Comparison of ENCODE assay signal across 28 mouse cellular contexts in genomic region chr19:41822589-41822988, GRCm38 (mm10). TPM values are rescaled to one million over a fixed set of nuclear protein-coding genes. Genes with fewer than 3 reads are reported as not detected.
A peak's percentile ranks its signal among the peaks of the same experiment; 100 is the strongest.
DNase-seq lines count a peak whose midpoint lies in the region; ATAC-seq and TF ChIP-seq lines count a peak whose summit lies in the region.
"Had no signal": no experiment of that assay in that cellular context is flagged by ENCODE, and none has a peak within 500 bp of the region (broad histone marks: within the 10 kb centered on the region; RNA-seq: fewer than 3 reads in every experiment).

No protein-coding gene starts in this region.

- WGBS in liver, embryonic 11.5 days: 35% methylated on average over 1 of the region's 1 CpGs
- 58% methylated on average over 1 of the region's 1 CpGs for WGBS in liver, postnatal 0 days (ENCODE audit: insufficient replicate concordance)
- WGBS in midbrain, embryonic 11.5 days: 79% methylated on average over 1 of the region's 1 CpGs
- 93% methylated on average over 1 of the region's 1 CpGs for WGBS in midbrain, embryonic 15.5 days
- WGBS in liver, embryonic 14.5 days (ENCODE audit: insufficient replicate concordance): 18% methylated on average over 1 of the region's 1 CpGs
- WGBS in liver, embryonic 16.5 days (ENCODE audit: insufficient replicate concordance): 27% methylated on average over 1 of the region's 1 CpGs
- 92% methylated on average over 1 of the region's 1 CpGs for WGBS in hindbrain, embryonic 16.5 days

- no peak overlapping the region for H3K27ac ChIP-seq in liver, embryonic 11.5 days (ENCODE audit: low read depth, low read length)
- H3K27ac ChIP-seq in liver, postnatal 0 days (ENCODE audit: low read depth): no peak overlapping the region
- H3K27ac ChIP-seq in midbrain, embryonic 11.5 days (ENCODE audit: low read depth, low read length): no peak overlapping the region
- no peak overlapping the region for H3K27ac ChIP-seq in midbrain, embryonic 15.5 days
- H3K27ac ChIP-seq in liver, embryonic 14.5 days: no peak overlapping the region
- no peak overlapping the region for H3K27ac ChIP-seq in liver, embryonic 16.5 days (ENCODE audit: low read length)
- H3K27ac ChIP-seq in hindbrain, embryonic 16.5 days (ENCODE audit: low read depth, low read length): no peak overlapping the region
- H3K27ac ChIP-seq: embryonic facial prominence, embryonic 13.5 days; embryonic facial prominence, embryonic 15.5 days; forebrain, embryonic 10.5 days; forebrain, embryonic 12.5 days had no signal

- no peak for DNase-seq in liver, embryonic 11.5 days (ENCODE audit: low spot score)
- DNase-seq in liver, postnatal 0 days: no peak
- peak; percentile 4 for DNase-seq in midbrain, embryonic 11.5 days (ENCODE audit: low spot score, missing footprints)
- DNase-seq in liver, embryonic 14.5 days (ENCODE audit: low read depth in 3 of 3, low spot score in 3 of 3): no peak
- DNase-seq in urinary bladder, postnatal 25 days (ENCODE audit: low spot score): no peak
- DNase-seq: adrenal gland, adult 2 months; adrenal gland, postnatal 10 days; adrenal gland, postnatal 25 days; B cell, adult 2 months; cerebellum, adult 11 months; cerebellum, adult 18-20 months; cerebellum, adult 8-10 months; cerebellum, adult 9-11 months; cerebellum, postnatal 14 days; cerebellum, postnatal 36 days; embryo, embryonic 11 days had no signal

- H3K9me3 ChIP-seq in liver, embryonic 11.5 days (ENCODE audit: control insufficient read depth, low read length): no peaks in the 10 kb centered on the region
- no peaks in the 10 kb centered on the region for H3K9me3 ChIP-seq in liver, postnatal 0 days (ENCODE audit: low read length)
- H3K9me3 ChIP-seq in midbrain, embryonic 11.5 days (ENCODE audit: control insufficient read depth, low read length): no peaks in the 10 kb centered on the region
- no peaks in the 10 kb centered on the region for H3K9me3 ChIP-seq in midbrain, embryonic 15.5 days
- H3K9me3 ChIP-seq in liver, embryonic 14.5 days (ENCODE audit: control insufficient read depth, low read length): no peaks in the 10 kb centered on the region
- H3K9me3 ChIP-seq in liver, embryonic 16.5 days (replicated peaks; ENCODE audit: control insufficient read depth, low read length): no peaks in the 10 kb centered on the region
- no peaks in the 10 kb centered on the region for H3K9me3 ChIP-seq in hindbrain, embryonic 16.5 days (ENCODE audit: control insufficient read depth, low read length)
- H3K9me3 ChIP-seq: embryonic facial prominence, embryonic 13.5 days; embryonic facial prominence, embryonic 15.5 days; forebrain, embryonic 10.5 days; forebrain, embryonic 12.5 days; G1E had no signal

- no peaks in the 10 kb centered on the region; the same call in 1 of the 2 replicates for H3K27me3 ChIP-seq in liver, embryonic 11.5 days (replicated peaks; ENCODE audit: control insufficient read depth, insufficient read depth, low read length)
- H3K27me3 ChIP-seq in liver, postnatal 0 days (ENCODE audit: insufficient read depth, low read length): no peaks in the 10 kb centered on the region
- no peaks in the 10 kb centered on the region for H3K27me3 ChIP-seq in midbrain, embryonic 11.5 days (ENCODE audit: control insufficient read depth, insufficient read depth, low read length)
- no peaks in the 10 kb centered on the region for H3K27me3 ChIP-seq in midbrain, embryonic 15.5 days (replicated peaks)
- no peaks in the 10 kb centered on the region for H3K27me3 ChIP-seq in liver, embryonic 14.5 days (ENCODE audit: control insufficient read depth, insufficient read depth, low read length)
- H3K27me3 ChIP-seq in liver, embryonic 16.5 days (ENCODE audit: control insufficient read depth, insufficient read depth, low read depth, low read length): no peaks in the 10 kb centered on the region
- H3K27me3 ChIP-seq in hindbrain, embryonic 16.5 days (replicated peaks; ENCODE audit: control insufficient read depth, insufficient read depth, low read length): no peaks in the 10 kb centered on the region
- H3K27me3 ChIP-seq: CH12.LX; embryonic facial prominence, embryonic 13.5 days; embryonic facial prominence, embryonic 15.5 days; forebrain, embryonic 12.5 days had no signal

- no peak overlapping the region for H3K4me3 ChIP-seq in liver, embryonic 11.5 days (ENCODE audit: low read depth, low read length)
- no peak overlapping the region for H3K4me3 ChIP-seq in liver, postnatal 0 days (ENCODE audit: low read depth, low read length)
- no peak overlapping the region for H3K4me3 ChIP-seq in midbrain, embryonic 11.5 days (ENCODE audit: low read depth, low read length)
- H3K4me3 ChIP-seq in midbrain, embryonic 15.5 days: no peak overlapping the region
- no peak overlapping the region for H3K4me3 ChIP-seq in liver, embryonic 14.5 days (ENCODE audit: insufficient read depth in 1 of 2, low read depth in 2 of 2, low read length in 2 of 2)
- H3K4me3 ChIP-seq in liver, embryonic 16.5 days (ENCODE audit: low read depth, low read length): no peak overlapping the region
- no peak overlapping the region for H3K4me3 ChIP-seq in hindbrain, embryonic 16.5 days (ENCODE audit: low read length)
- H3K4me3 ChIP-seq: embryonic facial prominence, embryonic 13.5 days; embryonic facial prominence, embryonic 15.5 days; erythroblast, embryonic 14.5 days; forebrain, embryonic 10.5 days; forebrain, embryonic 12.5 days had no signal

- H3K4me2 ChIP-seq in liver, embryonic 11.5 days: no peak overlapping the region
- no peak overlapping the region for H3K4me2 ChIP-seq in liver, postnatal 0 days (ENCODE audit: low read depth, low read length)
- H3K4me2 ChIP-seq in midbrain, embryonic 11.5 days: no peak overlapping the region
- no peak overlapping the region for H3K4me2 ChIP-seq in midbrain, embryonic 15.5 days
- H3K4me2 ChIP-seq in liver, embryonic 14.5 days (ENCODE audit: low read depth): peak overlapping the region; percentile 26
- no peak overlapping the region for H3K4me2 ChIP-seq in liver, embryonic 16.5 days (ENCODE audit: low read depth, low read length)
- H3K4me2 ChIP-seq in hindbrain, embryonic 16.5 days (ENCODE audit: low read length): no peak overlapping the region
- H3K4me2 ChIP-seq: embryonic facial prominence, embryonic 13.5 days; embryonic facial prominence, embryonic 15.5 days; forebrain, embryonic 12.5 days had no signal

- TF ChIP-seq CTCF in liver, postnatal 0 days (IDR thresholded peaks at IDR 0.05; ENCODE audit: low read depth): no peak
- TF ChIP-seq CTCF in liver, embryonic 14.5 days (IDR thresholded peaks at IDR 0.05; ENCODE audit: low read depth): no peak

- ATAC-seq in liver, embryonic 11.5 days (replicated peaks; ENCODE audit: low FRiP score): peak; percentile 63
- ATAC-seq in liver, postnatal 0 days: no peak
- no peak for ATAC-seq in midbrain, embryonic 11.5 days (ENCODE audit: low FRiP score)
- ATAC-seq in midbrain, embryonic 15.5 days (replicated peaks): no peak
- ATAC-seq in liver, embryonic 14.5 days (ENCODE audit: insufficient read depth): no peak
- ATAC-seq in liver, embryonic 16.5 days (ENCODE audit: low read depth): peak; percentile 30; the same call in 1 of the 2 replicates
- no peak for ATAC-seq in hindbrain, embryonic 16.5 days
- ATAC-seq: CD4-positive, CD25-positive, alpha-beta regulatory T cell, adult 4 months; forebrain, embryonic 14.5 days had no signal

- H3K36me3 ChIP-seq in liver, embryonic 11.5 days (ENCODE audit: control insufficient read depth, insufficient read depth, low read length): no peaks in the 10 kb centered on the region
- no peaks in the 10 kb centered on the region for H3K36me3 ChIP-seq in liver, postnatal 0 days (replicated peaks; ENCODE audit: insufficient read depth, low read length)
- H3K36me3 ChIP-seq in midbrain, embryonic 11.5 days (ENCODE audit: control insufficient read depth, insufficient read depth, low read length): no peaks in the 10 kb centered on the region
- H3K36me3 ChIP-seq in midbrain, embryonic 15.5 days (replicated peaks): no peaks in the 10 kb centered on the region
- H3K36me3 ChIP-seq in liver, embryonic 14.5 days (replicated peaks; ENCODE audit: control insufficient read depth, insufficient read depth, low read depth): no peaks in the 10 kb centered on the region
- no peaks in the 10 kb centered on the region for H3K36me3 ChIP-seq in liver, embryonic 16.5 days (ENCODE audit: control insufficient read depth, insufficient read depth)
- no peaks in the 10 kb centered on the region for H3K36me3 ChIP-seq in hindbrain, embryonic 16.5 days (ENCODE audit: control insufficient read depth, insufficient read depth, low read length)
- H3K36me3 ChIP-seq: embryonic facial prominence, embryonic 13.5 days; embryonic facial prominence, embryonic 15.5 days; forebrain, embryonic 10.5 days; forebrain, embryonic 12.5 days; G1E had no signal

- no peak for TF ChIP-seq EP300 in liver, postnatal 0 days (IDR thresholded peaks at IDR 0.05; ENCODE audit: low read depth)
- TF ChIP-seq EP300 in liver, embryonic 14.5 days (IDR thresholded peaks at IDR 0.05; ENCODE audit: low read depth): no peak

- 0 out of 2 replicates have a peak, but pooled peaks cover 4% of the 10 kb centered on the region for H3K4me1 ChIP-seq in liver, embryonic 11.5 days (replicated peaks; ENCODE audit: control insufficient read depth, insufficient read depth, low read length)
- peaks cover 2% of the 10 kb centered on the region for H3K4me1 ChIP-seq in liver, postnatal 0 days (ENCODE audit: insufficient read depth)
- no peaks in the 10 kb centered on the region for H3K4me1 ChIP-seq in midbrain, embryonic 11.5 days (ENCODE audit: control insufficient read depth, insufficient read depth, low read length)
- H3K4me1 ChIP-seq in midbrain, embryonic 15.5 days: no peaks in the 10 kb centered on the region
- H3K4me1 ChIP-seq in liver, embryonic 14.5 days (replicated peaks; ENCODE audit: control insufficient read depth in 2 of 2, insufficient read depth in 2 of 2, low read length in 1 of 2): peaks cover 3 to 8% of the 10 kb centered on the region in 2 experiments; a peak in 2 of 4 replicates
- peaks cover 6% of the 10 kb centered on the region for H3K4me1 ChIP-seq in liver, embryonic 16.5 days (ENCODE audit: control insufficient read depth, low read depth, low read length)
- no peaks in the 10 kb centered on the region for H3K4me1 ChIP-seq in hindbrain, embryonic 16.5 days (ENCODE audit: control insufficient read depth, insufficient read depth, low read depth, low read length)
- H3K4me1 ChIP-seq: forebrain, embryonic 12.5 days had no signal

- H3K9ac ChIP-seq in liver, embryonic 11.5 days (ENCODE audit: low read depth, low read length): no peak overlapping the region
- no peak overlapping the region for H3K9ac ChIP-seq in liver, postnatal 0 days (replicated peaks)
- no peak overlapping the region for H3K9ac ChIP-seq in midbrain, embryonic 11.5 days (ENCODE audit: low read length)
- no peak overlapping the region for H3K9ac ChIP-seq in midbrain, embryonic 15.5 days
- H3K9ac ChIP-seq in liver, embryonic 14.5 days (replicated peaks): no peak overlapping the region; the same call in 1 of the 2 replicates
- no peak overlapping the region for H3K9ac ChIP-seq in liver, embryonic 16.5 days (ENCODE audit: low read depth, low read length)
- no peak overlapping the region for H3K9ac ChIP-seq in hindbrain, embryonic 16.5 days (ENCODE audit: low read depth, low read length)
- H3K9ac ChIP-seq: embryonic facial prominence, embryonic 13.5 days; embryonic facial prominence, embryonic 15.5 days; forebrain, embryonic 12.5 days had no signal

RNA-seq across cellular contexts. Expression of gene Frat1, which starts 7.2 kb away (rescaled TPM):
- polyA plus RNA-seq in liver, embryonic 11.5 days (2014; fragmentation: Nextera tagmentation; extraction: Ambion mirVana): 19.5 and 19.9 TPM in 2 replicates
- 7.8 and 8.1 TPM in 2 replicates for polyA plus RNA-seq in liver, postnatal 0 days (2015; fragmentation: Nextera tagmentation; extraction: Ambion mirVana)
- polyA plus RNA-seq in midbrain, embryonic 11.5 days (2014; fragmentation: Nextera tagmentation; extraction: Ambion mirVana): 9.7 and 10.1 TPM in 2 replicates
- 30.1 and 30.9 TPM in 2 replicates for polyA plus RNA-seq in midbrain, embryonic 15.5 days (2015; fragmentation: Nextera tagmentation; extraction: Ambion mirVana)
- polyA plus RNA-seq in liver, embryonic 14.5 days (2012; rRNA removed): 3.0 and 3.4 TPM in 2 replicates
- 9.9 and 10.2 TPM in 2 replicates for polyA plus RNA-seq in liver, embryonic 14.5 days (2014; fragmentation: Nextera tagmentation; extraction: Ambion mirVana)
- polyA plus RNA-seq in liver, embryonic 16.5 days (2015; fragmentation: Nextera tagmentation; extraction: Ambion mirVana): 8.3 and 8.5 TPM in 2 replicates
- polyA plus RNA-seq in hindbrain, embryonic 16.5 days (2015; fragmentation: Nextera tagmentation; extraction: Ambion mirVana): 18.2 and 19.6 TPM in 2 replicates

RNA-seq across cellular contexts. Expression of gene Arhgap19, which starts 20.7 kb away (rescaled TPM):
- 55.6 and 63.4 TPM in 2 replicates for polyA plus RNA-seq in liver, embryonic 11.5 days (2014; fragmentation: Nextera tagmentation; extraction: Ambion mirVana)
- polyA plus RNA-seq in liver, postnatal 0 days (2015; fragmentation: Nextera tagmentation; extraction: Ambion mirVana): 10.5 and 12.9 TPM in 2 replicates
- 36.6 and 38.8 TPM in 2 replicates for polyA plus RNA-seq in midbrain, embryonic 11.5 days (2014; fragmentation: Nextera tagmentation; extraction: Ambion mirVana)
- 5.2 and 6.2 TPM in 2 replicates for polyA plus RNA-seq in midbrain, embryonic 15.5 days (2015; fragmentation: Nextera tagmentation; extraction: Ambion mirVana)
- polyA plus RNA-seq in liver, embryonic 14.5 days (2012; rRNA removed): 16.8 and 21.8 TPM in 2 replicates
- polyA plus RNA-seq in liver, embryonic 14.5 days (2014; fragmentation: Nextera tagmentation; extraction: Ambion mirVana): 29.5 and 30.0 TPM in 2 replicates
- polyA plus RNA-seq in liver, embryonic 16.5 days (2015; fragmentation: Nextera tagmentation; extraction: Ambion mirVana): 25.6 and 27.5 TPM in 2 replicates
- polyA plus RNA-seq in hindbrain, embryonic 16.5 days (2015; fragmentation: Nextera tagmentation; extraction: Ambion mirVana): 3.8 and 5.9 TPM in 2 replicates

RNA-seq across cellular contexts. Expression of gene Frat2, which starts 25.3 kb away (rescaled TPM):
- 9.8 and 10.9 TPM in 2 replicates for polyA plus RNA-seq in liver, embryonic 11.5 days (2014; fragmentation: Nextera tagmentation; extraction: Ambion mirVana)
- 3.3 and 3.7 TPM in 2 replicates for polyA plus RNA-seq in liver, postnatal 0 days (2015; fragmentation: Nextera tagmentation; extraction: Ambion mirVana)
- 6.6 and 7.2 TPM in 2 replicates for polyA plus RNA-seq in midbrain, embryonic 11.5 days (2014; fragmentation: Nextera tagmentation; extraction: Ambion mirVana)
- 9.5 and 9.7 TPM in 2 replicates for polyA plus RNA-seq in midbrain, embryonic 15.5 days (2015; fragmentation: Nextera tagmentation; extraction: Ambion mirVana)
- polyA plus RNA-seq in liver, embryonic 14.5 days (2012; rRNA removed): 5.2 and 5.4 TPM in 2 replicates
- 2.9 and 3.4 TPM in 2 replicates for polyA plus RNA-seq in liver, embryonic 14.5 days (2014; fragmentation: Nextera tagmentation; extraction: Ambion mirVana)
- polyA plus RNA-seq in liver, embryonic 16.5 days (2015; fragmentation: Nextera tagmentation; extraction: Ambion mirVana): 2.5 and 2.7 TPM in 2 replicates
- polyA plus RNA-seq in hindbrain, embryonic 16.5 days (2015; fragmentation: Nextera tagmentation; extraction: Ambion mirVana): 4.3 and 4.6 TPM in 2 replicates

Comparison
In these comparisons a context has a peak if more than half of its experiments do, and no peak if none do; other contexts are left out.
1. ATAC-seq: peak in liver, embryonic 11.5 days (single experiment) and liver, embryonic 16.5 days (single experiment); none in liver, postnatal 0 days (single experiment), midbrain, embryonic 11.5 days (single experiment), midbrain, embryonic 15.5 days (single experiment), liver, embryonic 14.5 days (single experiment) and hindbrain, embryonic 16.5 days (single experiment).